Mouse (Mus musculus) embryonic facial prominence, embryonic 10.5 days (tissue): ENCODE data around the gene Emilin2. TPM values are rescaled to one million over a fixed set of nuclear protein-coding genes. Genes with fewer than 3 reads are reported as not detected.

Source experiments
- DNase-seq: peaks from one replicate; pipeline ENCODE4 v3.0.0-alpha.2; 2017; ENCODE audit warnings: low spot score
- H3K27ac ChIP-seq: fragments of 300-500 bp; sonication (generic); replicated peaks from 2 replicates; pipeline ENCODE4 v1.5.1; 2016; ENCODE audit warnings: mild to moderate bottlenecking
- H3K27me3 ChIP-seq: fragments of 300-500 bp; sonication (generic); replicated peaks from 2 replicates; pipeline ENCODE4 v1.6.1; 2016; ENCODE audit warnings: low read depth, mild to moderate bottlenecking; ENCODE audit not compliant: poor library complexity, severe bottlenecking
- H3K36me3 ChIP-seq: fragments of 300-500 bp; sonication (generic); replicated peaks from 2 replicates; pipeline ENCODE4 v1.6.1; 2016; ENCODE audit warnings: mild to moderate bottlenecking, moderate library complexity
- H3K4me1 ChIP-seq: fragments of 300-500 bp; sonication (generic); 2 replicates; pipeline ENCODE4 v1.6.1; 2016
- H3K4me3 ChIP-seq: fragments of 300-500 bp; sonication (generic); 2 replicates; pipeline ENCODE4 v1.5.1; 2016; ENCODE audit warnings: mild to moderate bottlenecking, moderate library complexity
- H3K9me3 ChIP-seq: fragments of 300-500 bp; sonication (generic); 2 replicates; pipeline ENCODE4 v1.6.1; 2016; ENCODE audit warnings: mild to moderate bottlenecking
- WGBS: fragments of 180-500 bp; shearing (Covaris S2); methylation state at CpG from one replicate; pipeline ENCODE4 v1.1.7; 2016; 5-methylcytosine and 5-hydroxymethylcytosine counted together
- polyA plus RNA-seq: library from polyadenylated mRNA; unstranded; fragments of >200 nt; fragmentation: Nextera tagmentation; extraction: Ambion mirVana; gene quantifications from 2 replicates; pipeline ENCODE4 v1.2.1, GENCODE M21; 2016

The Emilin2 gene
- polyA plus RNA-seq, 1 experiment from 2014 or later, result 22.2 TPM

DNA sequence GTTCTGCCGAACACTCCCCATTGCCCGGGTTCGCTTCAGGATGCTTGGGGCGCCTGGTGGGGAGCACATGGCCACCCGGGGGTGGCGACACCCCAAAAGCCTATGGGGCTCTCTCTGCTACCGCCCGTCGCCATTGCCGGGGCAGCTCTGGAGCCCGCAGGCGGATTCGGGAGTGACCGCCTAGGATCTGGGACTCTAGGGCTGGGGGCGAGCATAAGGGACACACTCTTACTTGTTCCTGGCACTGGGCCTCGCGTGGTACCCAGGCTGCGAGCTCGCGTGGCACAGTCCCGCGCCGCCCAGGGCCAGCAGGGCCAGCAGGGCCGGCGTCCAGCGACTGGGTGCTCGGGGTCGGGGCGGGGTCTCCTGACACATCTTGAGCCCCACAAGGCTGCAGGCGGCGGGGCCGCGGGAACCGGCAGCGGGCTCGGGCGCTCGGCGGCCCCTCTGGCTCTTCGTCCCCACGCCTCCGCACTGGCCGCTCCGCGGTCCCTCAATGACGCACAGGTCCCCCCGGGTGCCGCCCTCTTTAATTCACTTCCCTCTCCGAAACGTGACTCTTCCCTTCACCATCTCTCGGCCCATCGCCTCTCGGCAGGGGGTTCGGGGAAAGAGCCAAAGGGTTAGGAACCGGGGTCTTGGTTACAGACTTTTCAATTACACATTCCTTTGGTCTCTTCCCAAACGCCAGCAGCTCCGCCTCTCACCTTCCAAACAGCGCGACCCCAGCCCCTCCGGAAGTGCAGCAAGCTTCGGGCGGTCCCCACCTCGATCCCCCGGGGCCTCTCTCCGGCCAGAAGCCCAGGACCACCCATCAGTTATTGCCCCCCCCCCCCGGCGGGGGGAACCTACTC, 1.1 kb downstream of the Emilin2 start:
- whole genome bisulfite sequencing, result under 1% methylated on average over 67 of the region's 67 CpGs
- H3K4me1 ChIP-seq, result peaks cover 39% of the 10 kb centered on the region
- DNase-seq, result peak; percentile 78
- H3K27ac ChIP-seq, result peak overlapping the region; percentile 92
- no peaks in the 10 kb centered on the region for H3K9me3 ChIP-seq
- H3K36me3 ChIP-seq, result no peaks in the 10 kb centered on the region
- peaks cover 32% of the 10 kb centered on the region for H3K27me3 ChIP-seq
- peak overlapping the region; percentile 78 for H3K4me3 ChIP-seq

DNA sequence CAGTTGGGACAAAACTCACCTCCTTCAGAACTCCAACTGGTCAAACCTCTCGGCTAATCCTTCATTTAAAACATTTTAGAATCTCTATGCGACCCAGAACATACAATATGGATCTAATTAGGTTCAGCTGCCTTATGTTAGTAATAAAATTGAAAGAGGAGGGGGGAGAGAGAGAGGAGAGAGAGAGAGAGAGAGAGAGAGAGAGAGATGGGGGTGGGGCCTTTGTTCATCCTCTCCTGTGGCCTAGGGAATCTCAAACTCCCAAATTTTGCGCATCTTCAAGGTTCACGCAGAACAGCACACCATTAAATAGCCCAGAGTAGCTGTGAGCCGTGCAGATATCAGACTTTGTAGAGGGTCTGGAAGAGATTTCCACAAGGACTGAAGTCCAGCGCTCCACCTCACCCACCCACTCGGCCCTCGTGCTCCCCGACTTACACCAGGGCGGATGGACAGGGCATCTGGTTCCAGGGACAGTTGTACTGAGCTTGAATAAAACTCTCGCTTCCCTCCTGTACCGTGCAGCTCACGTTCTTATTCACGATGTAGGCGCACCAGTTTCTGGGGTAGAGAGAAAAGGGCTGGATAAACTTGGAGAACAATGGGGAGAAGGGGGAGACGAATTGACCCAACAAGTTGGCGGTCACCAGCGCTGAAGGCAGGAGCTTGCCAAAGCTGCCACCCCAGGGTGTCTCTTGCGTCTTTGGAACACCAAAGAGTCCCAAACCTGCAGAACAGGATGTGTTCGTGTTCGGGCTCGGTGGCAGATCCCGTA, 1.9 kb downstream of the Emilin2 start:
- peak overlapping the region; percentile 78 for H3K4me3 ChIP-seq
- 5% methylated on average over 23 of the region's 23 CpGs for WGBS
- H3K36me3 ChIP-seq, result peaks cover 8% of the 10 kb centered on the region; the same call in 1 of the 2 replicates
- peaks cover 32% of the 10 kb centered on the region for H3K27me3 ChIP-seq
- H3K4me1 ChIP-seq, result peaks cover 39% of the 10 kb centered on the region
- H3K27ac ChIP-seq, result peak overlapping the region; percentile 92
- DNase-seq, result peak; percentile 67
- no peaks in the 10 kb centered on the region for H3K9me3 ChIP-seq

DNA sequence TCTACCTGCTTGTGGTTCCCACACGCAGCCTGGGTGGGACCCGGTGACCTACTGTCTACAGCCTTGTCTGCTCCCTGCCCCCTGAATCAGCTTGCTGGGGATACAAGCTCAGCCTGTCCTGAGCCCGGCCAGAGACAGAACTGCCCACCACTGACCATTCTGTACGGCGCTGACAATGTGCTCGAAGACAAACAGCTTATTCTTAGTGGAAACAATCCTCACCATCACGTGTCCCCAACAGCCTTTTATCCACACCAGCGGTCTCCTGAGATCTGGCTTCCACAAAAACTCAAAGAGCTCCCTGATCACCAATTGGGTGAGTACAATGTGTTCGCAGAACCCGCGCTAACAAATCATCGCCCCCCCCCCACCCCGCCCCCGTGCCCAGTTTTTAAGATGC, 2.6 kb downstream of the Emilin2 start:
- peak overlapping the region; percentile 92 for H3K27ac ChIP-seq
- H3K9me3 ChIP-seq, result no peaks in the 10 kb centered on the region
- peak; percentile 47 for DNase-seq
- peak overlapping the region; percentile 78 for H3K4me3 ChIP-seq
- peaks cover 9% of the 10 kb centered on the region; the same call in 1 of the 2 replicates for H3K36me3 ChIP-seq
- peaks cover 32% of the 10 kb centered on the region for H3K27me3 ChIP-seq
- 21% methylated on average over 14 of the region's 14 CpGs for WGBS
- H3K4me1 ChIP-seq, result peaks cover 41% of the 10 kb centered on the region

DNA sequence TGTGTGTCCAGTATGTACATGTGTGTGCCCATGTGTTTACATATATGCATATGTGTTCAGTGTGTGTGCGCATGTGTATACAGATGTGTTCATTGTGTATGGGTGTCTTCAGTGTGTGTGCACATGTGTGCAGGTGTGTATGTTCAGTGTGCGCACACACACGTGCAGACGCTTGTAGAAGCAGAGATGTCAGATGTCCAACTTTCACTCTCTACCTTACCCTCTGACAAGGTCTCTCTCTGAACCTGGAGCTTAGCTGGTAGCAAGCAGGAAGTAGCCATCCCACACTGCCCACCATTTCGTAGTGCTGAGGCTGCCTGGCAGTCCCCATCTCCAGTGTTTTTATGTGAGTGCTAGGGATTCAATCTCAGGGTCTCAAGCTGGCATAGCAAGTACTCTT, 3.5 kb downstream of the Emilin2 start:
- Histone ChIP-seq H3K4me3 (no peak overlapping the region), H3K36me3 (peaks cover 9% of the 10 kb centered on the region; the same call in 1 of the 2 replicates), H3K4me1 (peaks cover 44% of the 10 kb centered on the region), H3K27me3 (peaks cover 32% of the 10 kb centered on the region), H3K27ac (no peak overlapping the region), H3K9me3 (no peaks in the 10 kb centered on the region)
- WGBS, result 92% methylated on average over 5 of the region's 5 CpGs
- DNase-seq, result no peak

DNA sequence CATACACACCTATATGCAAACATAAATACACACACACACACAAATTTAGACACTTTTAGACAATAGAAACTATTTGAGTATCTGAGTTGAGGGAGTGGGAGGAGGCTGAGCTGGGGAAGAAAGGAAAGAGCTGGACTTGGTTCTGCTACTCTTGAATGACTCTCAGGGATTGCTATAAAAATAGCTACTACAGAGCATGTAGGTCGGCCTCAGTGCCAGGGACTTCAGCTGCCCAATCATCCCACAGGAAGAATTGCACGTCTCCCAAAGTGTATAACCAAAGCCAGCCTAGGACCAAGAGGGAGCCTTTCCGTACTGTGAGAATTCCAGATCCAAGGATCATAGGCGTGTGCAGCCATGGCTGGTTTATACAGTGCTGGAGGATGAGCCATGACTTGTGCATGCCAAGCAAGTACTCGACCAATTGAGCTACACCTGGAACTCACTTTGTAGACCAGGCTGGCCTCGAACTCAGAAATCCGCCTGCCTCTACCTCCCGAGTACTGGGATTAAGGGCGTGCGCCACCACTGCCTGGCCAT, 4.5 kb downstream of the Emilin2 start:
- Histone ChIP-seq H3K27me3 (peaks cover 32% of the 10 kb centered on the region), H3K4me1 (peaks cover 44% of the 10 kb centered on the region), H3K27ac (no peak overlapping the region), H3K36me3 (peaks cover 14% of the 10 kb centered on the region), H3K4me3 (no peak overlapping the region), H3K9me3 (no peaks in the 10 kb centered on the region)
- no peak for DNase-seq
- WGBS, result 89% methylated on average over 10 of the region's 10 CpGs

DNA sequence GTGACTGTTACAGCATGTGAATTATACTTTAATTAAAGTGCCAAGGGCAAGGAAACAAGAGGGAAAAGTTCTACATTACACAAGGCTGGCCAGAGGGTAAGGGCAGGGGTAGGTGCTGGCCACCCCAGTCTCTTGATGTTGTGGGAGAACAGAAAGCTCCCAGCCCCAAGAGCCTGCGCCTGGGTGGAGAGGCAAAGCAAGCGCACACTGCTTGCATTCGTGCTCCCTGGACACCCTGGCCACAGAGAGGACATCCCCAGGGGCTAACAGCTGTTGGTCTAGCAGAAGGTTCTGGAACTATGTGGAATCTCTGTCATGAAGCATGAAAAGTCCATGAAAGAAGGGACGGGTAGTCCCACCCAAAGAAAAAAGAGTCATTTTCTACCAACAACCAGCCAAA, 5.1 kb downstream of the Emilin2 start:
- H3K9me3 ChIP-seq, result no peaks in the 10 kb centered on the region
- 86% methylated on average over 4 of the region's 4 CpGs for WGBS
- H3K4me1 ChIP-seq, result peaks cover 42% of the 10 kb centered on the region
- no peak overlapping the region for H3K4me3 ChIP-seq
- H3K36me3 ChIP-seq, result peaks cover 18% of the 10 kb centered on the region
- H3K27ac ChIP-seq, result no peak overlapping the region
- peaks cover 27% of the 10 kb centered on the region for H3K27me3 ChIP-seq
- no peak for DNase-seq

DNA sequence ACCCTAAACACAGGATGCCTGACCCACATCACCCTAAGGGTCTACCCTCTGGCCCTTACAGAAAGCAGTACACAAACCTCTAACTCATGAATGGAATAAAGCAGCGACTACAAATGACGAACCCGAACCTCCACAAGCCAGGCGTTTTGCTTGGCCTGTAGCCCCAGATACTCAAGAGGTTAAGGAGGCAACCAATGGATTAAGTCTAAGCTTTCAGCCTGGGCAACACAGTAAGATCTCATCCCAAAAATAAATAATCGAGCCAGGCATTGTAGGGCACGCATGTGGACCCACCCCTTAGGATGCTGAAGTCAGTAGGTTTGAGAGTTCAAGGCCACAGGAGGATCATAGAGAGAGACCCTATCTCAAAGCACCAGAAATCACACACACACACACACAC, 5.7 kb downstream of the Emilin2 start:
- DNase-seq, result no peak
- Histone ChIP-seq H3K36me3 (peaks cover 18% of the 10 kb centered on the region), H3K4me3 (no peak overlapping the region), H3K27ac (no peak overlapping the region), H3K9me3 (no peaks in the 10 kb centered on the region), H3K4me1 (peaks cover 39% of the 10 kb centered on the region), H3K27me3 (peaks cover 21% of the 10 kb centered on the region)
- WGBS, result 75% methylated on average over 6 of the region's 6 CpGs

DNA sequence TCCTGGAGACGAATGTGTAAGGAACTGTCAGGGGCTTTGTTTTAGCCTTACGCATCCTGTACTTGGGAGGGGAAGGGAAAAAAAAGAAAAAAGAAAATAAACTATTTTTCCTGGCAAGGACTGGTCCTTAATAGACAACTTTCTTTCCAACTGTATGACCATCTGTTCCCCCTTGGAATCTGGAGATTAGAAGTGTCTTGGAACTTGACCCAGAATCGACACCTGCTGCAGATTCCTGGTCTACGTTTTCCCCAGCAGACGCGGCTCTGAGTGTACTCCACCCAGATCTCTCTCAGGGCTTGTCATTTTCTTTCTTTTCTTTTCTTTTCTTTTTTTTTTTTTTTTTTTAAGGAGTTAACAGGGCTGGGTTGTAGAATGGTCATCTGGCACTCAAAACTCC, 8.3 kb downstream of the Emilin2 start:
- Histone ChIP-seq H3K27ac (no peak overlapping the region), H3K9me3 (no peaks in the 10 kb centered on the region), H3K4me3 (no peak overlapping the region), H3K4me1 (peaks cover 15% of the 10 kb centered on the region), H3K36me3 (peaks cover 37% of the 10 kb centered on the region), H3K27me3 (no peaks in the 10 kb centered on the region)
- 74% methylated on average over 6 of the region's 6 CpGs for WGBS
- peak; percentile 4 for DNase-seq

DNA sequence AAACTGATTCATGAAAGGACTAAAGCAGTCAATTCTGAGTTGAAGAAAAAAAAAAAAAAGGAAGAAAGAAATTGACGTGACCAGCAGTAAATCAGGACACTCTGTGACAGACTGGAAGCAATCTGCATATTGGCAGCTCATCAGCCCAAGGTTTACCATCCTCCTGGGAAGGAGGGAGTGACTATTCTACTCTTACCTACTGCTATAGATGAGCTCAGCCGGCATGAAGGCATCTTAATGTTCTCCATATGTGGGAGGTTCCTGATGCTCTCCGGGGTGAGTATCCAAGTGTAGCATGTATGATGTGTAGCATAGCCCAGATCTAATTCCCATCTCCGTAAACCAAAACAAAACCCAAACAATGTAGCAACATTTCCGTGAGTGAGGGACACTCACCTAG, 10.4 kb downstream of the Emilin2 start:
- 67% methylated on average over 5 of the region's 5 CpGs for WGBS

DNA sequence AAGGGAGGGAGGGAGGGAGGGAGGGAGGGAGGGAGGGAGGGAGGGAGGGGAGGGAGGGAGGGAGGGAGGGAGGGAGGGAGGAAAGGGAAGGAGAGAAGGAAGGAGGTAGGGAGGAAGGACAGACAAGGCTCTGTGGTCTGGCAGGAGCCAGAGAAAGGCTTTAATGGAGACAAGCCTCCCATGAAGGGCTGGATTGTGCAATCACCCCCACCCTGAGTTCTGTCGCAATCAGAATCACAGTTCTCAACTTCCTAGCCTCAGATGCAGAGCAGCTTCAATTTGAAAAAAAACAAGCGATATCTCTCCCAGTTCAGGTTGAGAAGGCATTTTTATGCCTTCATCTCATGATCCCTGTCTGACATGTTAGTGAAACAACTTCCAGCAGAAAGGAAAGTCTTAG, 11.4 kb downstream of the Emilin2 start:
- Histone ChIP-seq H3K4me3 (no peak overlapping the region), H3K27ac (no peak overlapping the region), H3K36me3 (peaks cover 37% of the 10 kb centered on the region), H3K9me3 (no peaks in the 10 kb centered on the region), H3K4me1 (peaks cover 9% of the 10 kb centered on the region), H3K27me3 (no peaks in the 10 kb centered on the region)
- 82% methylated on average over 2 of the region's 2 CpGs for WGBS
- no peak for DNase-seq

More for the DNA sequence above, 10.4 kb downstream of the Emilin2 start:
- H3K36me3 ChIP-seq, result peaks cover 40% of the 10 kb centered on the region
- H3K4me1 ChIP-seq, result peaks cover 13% of the 10 kb centered on the region
- DNase-seq, result no peak
- no peak overlapping the region for H3K4me3 ChIP-seq
- no peaks in the 10 kb centered on the region for H3K9me3 ChIP-seq
- no peaks in the 10 kb centered on the region for H3K27me3 ChIP-seq
- H3K27ac ChIP-seq, result no peak overlapping the region

DNA sequence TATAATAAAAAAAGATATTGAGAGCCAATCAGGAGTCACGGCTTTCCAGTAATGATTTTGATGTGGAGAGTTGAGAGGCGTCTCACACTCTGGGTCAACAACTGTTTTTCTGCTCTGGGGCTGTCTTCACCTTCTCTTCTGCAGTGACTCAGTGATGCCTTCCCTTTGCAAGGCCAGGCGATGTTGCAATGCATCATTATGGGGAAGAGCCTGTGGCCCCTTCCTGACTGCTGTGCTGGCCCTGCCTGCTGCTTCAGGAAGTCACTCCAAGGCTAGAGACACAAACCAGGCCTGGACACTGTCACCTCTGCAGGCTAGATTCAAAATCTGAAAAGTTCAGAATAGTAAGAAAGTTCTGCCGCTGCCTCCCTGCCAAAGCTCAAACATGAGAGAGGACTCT, 11.9 kb downstream of the Emilin2 start:
- DNase-seq, result no peak
- Histone ChIP-seq H3K36me3 (peaks cover 33% of the 10 kb centered on the region), H3K9me3 (no peaks in the 10 kb centered on the region), H3K27ac (no peak overlapping the region), H3K27me3 (no peaks in the 10 kb centered on the region), H3K4me3 (no peak overlapping the region), H3K4me1 (peaks cover 9% of the 10 kb centered on the region)
- WGBS, result 89% methylated on average over 4 of the region's 4 CpGs

DNA sequence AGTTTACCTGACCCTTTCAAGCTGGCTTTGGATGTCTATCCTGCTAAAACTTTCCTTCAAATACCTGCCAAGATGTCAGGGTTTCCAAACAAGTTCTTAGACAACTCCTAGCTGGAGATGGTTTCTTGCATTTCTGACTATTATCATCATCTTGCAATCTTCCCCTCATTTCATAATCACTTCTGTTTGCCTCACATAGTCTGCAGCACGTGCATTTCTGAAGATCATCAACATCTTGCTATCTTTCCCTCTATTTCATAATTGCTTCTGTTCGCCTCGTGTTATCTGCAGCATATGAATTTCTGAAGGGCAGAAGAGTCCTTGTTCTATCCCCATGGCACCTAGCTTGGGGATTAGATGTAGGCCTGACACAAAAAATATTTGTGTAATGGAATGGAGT, 17.2 kb downstream of the Emilin2 start:
- DNase-seq, result no peak
- WGBS, result 86% methylated on average over 3 of the region's 3 CpGs
- Histone ChIP-seq H3K9me3 (no peaks in the 10 kb centered on the region), H3K4me1 (peaks cover 10% of the 10 kb centered on the region), H3K27me3 (no peaks in the 10 kb centered on the region), H3K27ac (no peak overlapping the region), H3K4me3 (no peak overlapping the region), H3K36me3 (peaks cover 13% of the 10 kb centered on the region)
